Mouse (Mus musculus) adrenal gland, postnatal 14 days (tissue): ENCODE data around the gene Rnf6. TPM values are rescaled to one million over a fixed set of nuclear protein-coding genes. Genes with fewer than 3 reads are reported as not detected.

Experiments
- DNase-seq: peaks from one replicate; pipeline ENCODE4 v3.0.0; 2021; ENCODE audit warnings: mixed read lengths
- long read RNA-seq, 2 experiments: library from polyadenylated mRNA; stranded (forward); transcript quantifications; one replicate each; pipeline ENCODE4 v2.0.0; 2021
- total RNA-seq: library from RNA; stranded (reverse); gene quantifications from 2 replicates; pipeline ENCODE4 v1.2.3, GENCODE M21; 2021

Gene Rnf6
- 54.8 and 58.1 TPM in 2 replicates for total RNA-seq
- long read RNA-seq, experiment 1, transcript Rnf6-206 (5 exons, 3,452 nt): major isoform, 54 of 84 reads
- long read RNA-seq, experiment 1, partial matches to known transcripts: 18 of 84 reads
- long read RNA-seq, experiment 1, other reads (novel, unspliced or antisense): 8 of 84 reads
- long read RNA-seq, experiment 2, transcript Rnf6-206 (5 exons, 3,452 nt): major isoform, 42 of 64 reads
- long read RNA-seq, experiment 2, partial matches to known transcripts: 12 of 64 reads
- long read RNA-seq, experiment 2, other reads (novel, unspliced or antisense): 4 of 64 reads

GRCm38 (mm10) chr5:146220879-146221714, at the start of gene Rnf6:
Gene Rnf6 (minus strand): TSS chr5:146221555.
- DNase-seq: peak; percentile 98

GRCm38 (mm10) chr5:146270593-146270992, 49.2 kb upstream of the Rnf6 start:
- no peak for DNase-seq

GRCm38 (mm10) chr5:146267776-146268175, 46.4 kb upstream of the Rnf6 start:
- no peak for DNase-seq

- DNase-seq: no peak
Measured at GRCm38 (mm10) chr5:146265934-146266591, 44.7 kb upstream of the Rnf6 start.

- peak; percentile 49 for DNase-seq
Measured at GRCm38 (mm10) chr5:146260003-146260402, 38.6 kb upstream of the Rnf6 start.

- no peak for DNase-seq
Measured at GRCm38 (mm10) chr5:146253644-146254043, 32.3 kb upstream of the Rnf6 start.

GRCm38 (mm10) chr5:146251663-146252429, 30.5 kb upstream of the Rnf6 start:
- peak; percentile 33 for DNase-seq

- no peak for DNase-seq
Measured at GRCm38 (mm10) chr5:146250369-146251075, 29.2 kb upstream of the Rnf6 start.

GRCm38 (mm10) chr5:146248746-146249145, 27.4 kb upstream of the Rnf6 start:
- peak; percentile 49 for DNase-seq

GRCm38 (mm10) chr5:146247709-146248108, 26.4 kb upstream of the Rnf6 start:
- DNase-seq: no peak

GRCm38 (mm10) chr5:146246386-146246785, 25.0 kb upstream of the Rnf6 start:
- DNase-seq: peak; percentile 44

GRCm38 (mm10) chr5:146245646-146246370, 24.5 kb upstream of the Rnf6 start:
- DNase-seq: no peak

- DNase-seq: no peak
Measured at GRCm38 (mm10) chr5:146245193-146245592, 23.8 kb upstream of the Rnf6 start.

GRCm38 (mm10) chr5:146241202-146241601, 19.8 kb upstream of the Rnf6 start:
- DNase-seq: no peak

GRCm38 (mm10) chr5:146240771-146241170, 19.4 kb upstream of the Rnf6 start:
- no peak for DNase-seq

GRCm38 (mm10) chr5:146238274-146238673, 16.9 kb upstream of the Rnf6 start:
- no peak for DNase-seq

GRCm38 (mm10) chr5:146234336-146234735, 13.0 kb upstream of the Rnf6 start:
- DNase-seq: no peak

GRCm38 (mm10) chr5:146232816-146233215, 11.5 kb upstream of the Rnf6 start:
- DNase-seq: no peak

- DNase-seq: no peak
Measured at GRCm38 (mm10) chr5:146232056-146232675, 10.8 kb upstream of the Rnf6 start.

GRCm38 (mm10) chr5:146231655-146231996, 10.3 kb upstream of the Rnf6 start:
- DNase-seq: no peak
